Mouse (Mus musculus) forebrain, embryonic 10.5 days (tissue): ENCODE data around the gene Poln. TPM values are rescaled to one million over a fixed set of nuclear protein-coding genes. Genes with fewer than 3 reads are reported as not detected.

Experiments used
- DNase-seq: peaks from one replicate; pipeline ENCODE4 v3.0.0-alpha.2; 2017; ENCODE audit warnings: low spot score; ENCODE audit errors: extremely low spot score
- H3K27ac ChIP-seq: fragments of 300-500 bp; sonication (generic); 2 replicates; pipeline ENCODE4 v1.5.1; 2016; ENCODE audit warnings: mild to moderate bottlenecking
- H3K27me3 ChIP-seq: fragments of 300-500 bp; sonication (generic); 2 replicates; pipeline ENCODE4 v1.6.1; 2016; ENCODE audit warnings: mild to moderate bottlenecking; ENCODE audit not compliant: poor library complexity, severe bottlenecking
- H3K36me3 ChIP-seq: fragments of 300-500 bp; sonication (generic); replicated peaks from 2 replicates; pipeline ENCODE4 v1.6.1; 2016; ENCODE audit warnings: mild to moderate bottlenecking, moderate library complexity
- H3K4me1 ChIP-seq: fragments of 300-500 bp; sonication (generic); 2 replicates; pipeline ENCODE4 v1.6.1; 2016
- H3K4me3 ChIP-seq: fragments of 300-500 bp; sonication (generic); 2 replicates; pipeline ENCODE4 v1.5.1; 2016; ENCODE audit warnings: mild to moderate bottlenecking, moderate library complexity
- H3K9me3 ChIP-seq: fragments of 300-500 bp; sonication (generic); 2 replicates; pipeline ENCODE4 v1.6.1; 2016; ENCODE audit warnings: mild to moderate bottlenecking, moderate library complexity
- WGBS: fragments of 180-500 bp; shearing (Covaris S2); methylation state at CpG from one replicate; pipeline ENCODE4 v1.1.7; 2016; 5-methylcytosine and 5-hydroxymethylcytosine counted together
- polyA plus RNA-seq: library from polyadenylated mRNA; unstranded; fragments of >200 nt; fragmentation: Nextera tagmentation; extraction: Ambion mirVana; gene quantifications from 2 replicates; pipeline ENCODE4 v1.2.1, GENCODE M21; 2016

Poln gene
- polyA plus RNA-seq, 1 experiment from 2014 or later = 0.77 TPM

DNA sequence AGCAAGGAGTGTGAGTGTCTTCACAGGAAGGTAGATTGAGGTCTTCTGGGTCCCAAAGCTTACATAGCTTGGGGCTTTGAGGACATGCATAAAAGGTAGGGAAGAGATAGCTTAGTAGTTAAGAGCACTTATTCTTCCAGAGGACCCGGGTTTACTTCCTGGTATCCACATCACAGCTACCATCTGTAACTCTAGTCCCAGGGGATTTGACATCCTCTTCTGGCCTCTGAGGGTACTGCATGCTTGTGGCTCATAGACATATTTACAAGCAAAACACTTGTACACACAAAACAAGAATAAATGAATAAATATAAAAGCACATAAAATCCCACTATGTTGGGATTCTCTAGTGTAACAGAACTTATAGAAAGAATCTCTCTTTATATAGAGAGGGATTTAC, 154.6 kb downstream of the Poln start:
- H3K4me3 ChIP-seq = no peak overlapping the region
- 60% methylated on average over 1 of the region's 1 CpGs for WGBS
- H3K36me3 ChIP-seq = no peaks in the 10 kb centered on the region
- H3K27me3 ChIP-seq = no peaks in the 10 kb centered on the region
- no peaks in the 10 kb centered on the region for H3K9me3 ChIP-seq
- no peaks in the 10 kb centered on the region for H3K4me1 ChIP-seq
- H3K27ac ChIP-seq = no peak overlapping the region
- no peak for DNase-seq

DNA sequence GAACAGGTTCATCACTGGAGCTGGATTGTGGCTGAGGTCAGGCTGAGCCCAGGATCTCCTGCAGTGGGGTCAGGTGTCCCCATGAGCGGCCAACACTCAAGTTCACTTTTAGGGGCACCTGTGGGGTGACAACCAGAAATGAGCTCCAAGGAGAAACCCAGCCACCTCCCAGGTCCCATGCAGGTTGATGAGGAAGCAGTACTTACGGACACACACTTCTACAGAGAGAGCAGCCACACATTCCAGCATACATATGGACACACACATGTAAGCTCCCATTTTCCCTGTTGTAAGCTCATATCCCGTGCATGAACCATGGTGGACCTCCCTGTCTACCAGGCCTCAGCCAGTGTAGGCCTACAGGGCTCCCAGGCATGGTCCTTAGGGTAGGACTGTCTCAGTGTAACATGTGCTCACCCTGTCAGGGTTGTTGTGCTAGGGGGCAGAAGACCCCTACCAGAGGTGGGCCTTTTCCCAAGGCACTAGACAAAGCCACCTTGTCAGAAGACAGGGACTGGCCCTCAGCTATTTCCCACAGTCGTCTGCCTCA, 161.8 kb downstream of the Poln start:
- no peak overlapping the region for H3K27ac ChIP-seq
- 82% methylated on average over 4 of the region's 4 CpGs for WGBS
- peaks cover 1% of the 10 kb centered on the region for H3K36me3 ChIP-seq
- H3K4me1 ChIP-seq = peaks cover 2% of the 10 kb centered on the region; the same call in 1 of the 2 replicates
- no peaks in the 10 kb centered on the region for H3K9me3 ChIP-seq
- DNase-seq = no peak
- H3K27me3 ChIP-seq = no peaks in the 10 kb centered on the region
- H3K4me3 ChIP-seq = no peak overlapping the region

DNA sequence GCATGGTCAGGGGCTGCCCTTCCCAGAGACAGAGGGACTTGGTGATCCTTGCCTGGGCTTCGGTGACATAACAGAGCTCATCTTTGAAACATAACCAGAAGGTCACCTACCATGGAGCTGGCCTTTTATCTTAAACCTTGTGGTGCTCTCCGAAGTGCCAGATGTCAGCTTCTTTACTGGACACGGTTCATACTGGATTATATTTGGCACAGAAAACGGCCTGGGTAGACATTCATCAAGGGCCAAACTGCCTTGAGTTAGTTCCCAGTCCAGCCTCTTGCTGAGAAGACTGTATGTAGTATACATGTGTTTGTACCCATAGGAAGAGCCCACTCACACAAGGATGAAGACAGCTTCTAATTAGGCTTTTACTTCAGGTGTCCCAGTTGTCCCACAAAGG, 162.4 kb downstream of the Poln start:
- DNase-seq = no peak
- H3K9me3 ChIP-seq = no peaks in the 10 kb centered on the region
- no peaks in the 10 kb centered on the region for H3K27me3 ChIP-seq
- 94% methylated on average over 4 of the region's 4 CpGs for WGBS
- H3K36me3 ChIP-seq = peaks cover 8% of the 10 kb centered on the region
- H3K4me1 ChIP-seq = peaks cover 3% of the 10 kb centered on the region; the same call in 1 of the 2 replicates
- no peak overlapping the region for H3K4me3 ChIP-seq
- H3K27ac ChIP-seq = no peak overlapping the region

DNA sequence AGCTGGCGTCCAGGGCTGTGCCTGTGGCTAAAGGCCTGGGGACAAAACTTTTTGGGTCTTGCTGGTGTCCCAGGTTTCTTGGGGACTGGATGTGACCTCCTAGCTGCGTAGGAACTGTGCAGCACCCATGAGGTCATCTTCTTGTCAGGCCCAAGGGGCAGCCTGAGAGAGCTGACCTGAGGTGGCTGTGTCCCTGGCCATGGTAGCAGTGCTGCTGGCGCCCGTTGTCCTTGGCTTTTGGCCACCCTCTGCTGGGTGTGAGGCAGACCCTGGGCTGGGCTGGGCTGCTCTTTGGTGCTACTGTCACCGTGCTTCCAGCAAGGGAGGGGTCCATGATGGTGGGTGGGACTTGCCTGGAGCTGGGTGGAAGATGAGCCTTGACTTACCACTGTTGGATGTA, 164.6 kb downstream of the Poln start:
- Histone ChIP-seq H3K9me3 (no peaks in the 10 kb centered on the region), H3K36me3 (peaks cover 29% of the 10 kb centered on the region), H3K4me1 (peaks cover 3% of the 10 kb centered on the region; the same call in 1 of the 2 replicates), H3K27ac (no peak overlapping the region), H3K27me3 (no peaks in the 10 kb centered on the region), H3K4me3 (no peak overlapping the region)
- WGBS = 89% methylated on average over 5 of the region's 5 CpGs
- DNase-seq = peak; percentile 12

DNA sequence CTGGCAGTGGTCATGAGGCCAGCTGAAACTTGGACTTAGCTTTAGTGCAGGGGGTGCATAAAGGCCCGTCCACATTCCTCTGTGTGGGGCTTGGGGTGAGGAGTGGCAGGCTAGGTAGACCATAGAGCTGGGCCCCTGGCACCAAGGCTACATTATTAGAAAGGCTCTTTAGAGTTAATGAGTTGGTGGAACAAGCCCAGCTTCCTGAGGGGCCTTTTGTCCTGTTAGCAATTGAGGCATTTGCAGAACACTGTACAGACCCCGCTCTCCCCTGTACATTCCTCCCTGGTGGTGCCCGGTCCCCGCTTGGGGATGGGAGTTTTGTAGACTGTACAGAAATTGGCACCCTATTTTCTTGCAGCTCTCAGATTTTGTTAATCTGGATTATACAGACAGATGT, 166.6 kb downstream of the Poln start:
- no peaks in the 10 kb centered on the region for H3K9me3 ChIP-seq
- peaks cover 19% of the 10 kb centered on the region for H3K27me3 ChIP-seq
- H3K4me3 ChIP-seq = no peak overlapping the region
- H3K36me3 ChIP-seq = peaks cover 34% of the 10 kb centered on the region
- peaks cover 19% of the 10 kb centered on the region for H3K4me1 ChIP-seq
- H3K27ac ChIP-seq = no peak overlapping the region
- 91% methylated on average over 4 of the region's 4 CpGs for WGBS
- DNase-seq = no peak

DNA sequence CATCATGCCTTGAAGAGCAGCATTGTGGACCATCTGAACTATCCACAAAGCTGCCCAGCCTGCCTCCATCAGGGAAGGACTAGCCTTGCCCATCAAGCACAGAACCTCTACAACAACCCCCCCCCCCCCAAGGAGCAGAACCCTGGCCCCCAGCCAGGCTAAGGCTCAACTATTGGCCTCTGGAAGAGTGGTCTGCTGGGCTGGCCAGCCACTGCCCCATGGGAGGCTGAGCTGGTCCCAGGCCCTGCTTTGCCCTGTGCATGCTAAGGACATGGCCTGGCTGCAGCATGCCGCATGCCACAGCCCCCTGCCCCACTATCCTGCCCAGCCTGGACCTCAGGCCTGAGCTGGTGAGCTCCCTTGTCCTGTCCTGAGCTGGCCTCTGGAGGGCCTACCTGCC, 167.8 kb downstream of the Poln start:
- H3K27me3 ChIP-seq = peaks cover 31% of the 10 kb centered on the region
- peaks cover 28% of the 10 kb centered on the region for H3K4me1 ChIP-seq
- DNase-seq = no peak
- WGBS = 88% methylated on average over 1 of the region's 1 CpGs
- H3K27ac ChIP-seq = no peak overlapping the region
- H3K9me3 ChIP-seq = no peaks in the 10 kb centered on the region
- peaks cover 34% of the 10 kb centered on the region for H3K36me3 ChIP-seq
- H3K4me3 ChIP-seq = no peak overlapping the region

DNA sequence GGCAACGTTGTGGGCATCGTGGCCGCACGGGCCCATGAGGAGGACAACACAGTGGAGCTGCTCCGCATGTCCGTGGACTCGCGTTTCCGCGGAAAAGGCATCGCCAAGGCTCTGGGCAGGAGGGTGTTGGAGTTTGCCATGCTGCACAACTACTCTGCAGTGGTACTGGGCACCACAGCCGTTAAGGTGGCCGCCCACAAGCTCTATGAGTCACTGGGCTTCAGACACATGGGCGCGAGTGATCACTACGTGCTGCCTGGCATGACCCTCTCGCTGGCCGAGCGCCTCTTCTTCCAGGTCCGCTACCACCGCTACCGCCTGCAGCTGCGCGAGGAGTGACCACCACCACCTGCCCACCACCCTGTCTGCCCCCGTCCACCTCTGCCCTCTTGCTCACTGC, 168.4 kb downstream of the Poln start:
- Histone ChIP-seq H3K4me1 (peaks cover 34% of the 10 kb centered on the region), H3K36me3 (peaks cover 34% of the 10 kb centered on the region), H3K27me3 (peaks cover 37% of the 10 kb centered on the region), H3K9me3 (no peaks in the 10 kb centered on the region), H3K4me3 (no peak overlapping the region), H3K27ac (no peak overlapping the region)
- 95% methylated on average over 25 of the region's 25 CpGs for WGBS
- no peak for DNase-seq

DNA sequence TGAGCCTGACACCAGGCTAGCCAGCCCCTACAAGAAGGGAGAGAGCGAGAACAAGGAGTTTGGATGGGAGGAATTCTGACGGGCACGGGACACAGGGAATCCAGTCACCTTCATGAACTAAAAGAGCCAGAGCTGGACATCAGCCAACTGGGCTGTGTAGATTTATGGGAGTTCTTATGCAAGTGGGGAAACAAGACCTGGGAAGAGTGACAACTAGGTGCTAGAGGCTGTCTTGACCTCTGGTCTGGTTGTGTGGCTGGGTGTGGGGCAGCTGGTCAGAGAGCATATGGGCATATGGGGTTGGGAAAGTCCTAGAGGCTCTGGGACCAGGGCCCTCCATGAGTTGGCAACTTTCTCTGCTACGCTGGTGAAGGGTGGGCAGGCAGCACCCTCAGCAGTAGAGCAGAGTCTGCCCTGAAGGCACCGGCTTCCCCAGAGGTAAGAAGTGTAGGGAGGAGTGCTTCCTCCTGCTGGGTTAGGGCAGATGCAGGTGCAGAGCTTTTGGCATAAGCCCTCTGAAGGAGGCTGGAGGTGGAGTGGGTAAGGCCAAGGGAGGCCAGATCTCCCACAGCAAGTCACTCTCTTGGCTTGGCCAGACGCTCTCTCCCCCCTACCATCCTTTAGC, 169.7 kb downstream of the Poln start:
- no peak for DNase-seq
- Histone ChIP-seq H3K4me1 (peaks cover 44% of the 10 kb centered on the region), H3K36me3 (peaks cover 34% of the 10 kb centered on the region), H3K4me3 (no peak overlapping the region), H3K27ac (no peak overlapping the region), H3K9me3 (no peaks in the 10 kb centered on the region), H3K27me3 (peaks cover 49% of the 10 kb centered on the region)
- whole genome bisulfite sequencing = 91% methylated on average over 6 of the region's 6 CpGs

DNA sequence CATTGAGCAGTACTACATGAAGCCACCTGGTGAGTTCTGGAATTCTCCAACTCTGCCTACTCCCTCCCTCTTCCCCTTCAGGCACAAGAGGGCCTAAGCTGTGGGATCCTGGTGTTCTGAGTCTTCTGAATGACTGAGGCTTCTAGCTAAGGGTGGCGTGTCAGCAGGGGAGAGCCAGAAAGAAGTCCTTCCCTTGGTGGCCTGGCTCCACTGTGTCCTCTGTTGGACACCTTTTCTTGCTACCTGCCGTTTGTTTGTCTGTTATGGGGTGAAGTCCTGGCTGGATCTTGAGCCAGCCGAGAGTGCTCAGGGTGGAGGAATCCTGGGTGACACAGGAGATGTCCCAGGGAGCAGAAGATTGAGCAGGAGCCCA, 170.8 kb downstream of the Poln start:
- Histone ChIP-seq H3K9me3 (no peaks in the 10 kb centered on the region), H3K4me3 (peak overlapping the region; percentile 80; the same call in 1 of the 2 replicates), H3K27ac (no peak overlapping the region), H3K36me3 (peaks cover 34% of the 10 kb centered on the region), H3K27me3 (peaks cover 57% of the 10 kb centered on the region), H3K4me1 (peaks cover 44% of the 10 kb centered on the region)
- WGBS = 90% methylated on average over 3 of the region's 3 CpGs
- DNase-seq = no peak

DNA sequence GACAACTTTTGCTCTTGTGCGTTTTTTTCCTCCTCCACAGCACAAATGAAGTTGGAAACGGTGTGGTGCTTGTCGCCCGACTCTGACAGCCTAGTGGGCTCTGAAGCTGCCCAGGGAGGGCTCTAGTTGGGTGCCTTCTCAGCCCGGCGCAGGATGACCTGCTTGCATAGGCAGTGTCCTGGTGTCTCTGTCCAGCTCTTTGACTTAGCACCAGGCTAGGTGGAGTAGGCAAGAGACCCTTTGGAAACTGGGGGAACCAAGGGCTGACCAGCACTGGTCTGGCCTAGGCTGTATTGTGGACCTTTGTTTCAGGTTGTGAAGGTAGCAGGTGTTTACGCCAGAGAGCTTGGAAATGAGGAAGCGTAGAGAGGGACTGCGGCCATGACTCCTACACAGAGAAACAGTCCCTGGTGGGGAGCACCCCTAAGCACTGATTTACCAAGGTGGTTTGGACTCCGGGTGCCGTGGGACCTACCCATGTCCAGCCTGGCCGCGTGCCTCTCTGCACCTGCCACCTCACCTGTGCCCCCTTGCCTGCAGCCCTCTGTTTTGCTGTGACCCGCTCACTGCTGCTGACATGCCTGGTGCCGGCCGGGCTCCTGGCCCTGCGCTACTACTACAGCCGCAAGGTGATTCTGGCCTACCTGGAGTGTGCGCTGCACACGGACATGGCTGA, 171.3 kb downstream of the Poln start:
- DNase-seq = no peak
- peaks cover 34% of the 10 kb centered on the region for H3K36me3 ChIP-seq
- no peak overlapping the region for H3K27ac ChIP-seq
- H3K4me3 ChIP-seq = peak overlapping the region; percentile 80
- H3K4me1 ChIP-seq = peaks cover 44% of the 10 kb centered on the region
- no peaks in the 10 kb centered on the region for H3K9me3 ChIP-seq
- peaks cover 57% of the 10 kb centered on the region for H3K27me3 ChIP-seq
- 75% methylated on average over 20 of the region's 20 CpGs for whole genome bisulfite sequencing

DNA sequence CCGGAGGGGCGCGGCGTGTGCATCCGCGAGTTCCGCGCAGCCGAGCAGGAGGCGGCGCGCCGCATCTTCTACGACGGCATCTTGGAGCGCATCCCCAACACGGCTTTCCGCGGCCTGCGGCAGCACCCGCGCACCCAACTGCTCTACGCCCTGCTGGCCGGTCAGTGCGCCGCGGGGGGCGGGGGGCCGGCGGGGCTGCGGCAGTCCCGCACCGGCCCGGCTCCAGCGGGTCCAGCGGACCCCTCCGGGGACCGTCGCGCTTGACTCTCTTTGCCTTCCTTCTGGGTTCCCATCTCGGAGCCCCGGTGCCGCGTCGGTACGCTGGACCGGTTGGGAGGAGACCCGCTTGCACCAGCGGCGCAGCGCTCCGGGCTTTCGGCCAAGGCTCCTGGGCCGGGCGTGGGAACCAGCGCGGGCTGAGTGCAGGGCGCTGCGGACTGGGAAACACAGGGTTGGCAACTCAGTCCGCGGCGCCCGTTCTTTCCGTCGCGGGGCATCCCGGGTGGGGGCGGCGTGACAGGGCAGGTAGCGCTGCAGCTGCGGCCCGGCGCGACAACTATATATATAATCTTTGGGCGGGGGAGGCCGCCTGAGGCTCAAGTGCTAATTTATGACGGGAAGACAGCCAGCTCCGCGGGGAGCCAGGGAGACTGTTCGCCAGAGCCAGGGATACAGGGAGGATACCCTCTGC, 172.1 kb downstream of the Poln start:
- peaks cover 41% of the 10 kb centered on the region for H3K4me1 ChIP-seq
- peaks cover 31% of the 10 kb centered on the region for H3K36me3 ChIP-seq
- peaks cover 57% of the 10 kb centered on the region for H3K27me3 ChIP-seq
- peak overlapping the region; percentile 80 for H3K4me3 ChIP-seq
- peak; percentile 40 for DNase-seq
- WGBS = under 1% methylated on average over 80 of the region's 80 CpGs
- no peaks in the 10 kb centered on the region for H3K9me3 ChIP-seq
- peak overlapping the region; percentile 92 for H3K27ac ChIP-seq

DNA sequence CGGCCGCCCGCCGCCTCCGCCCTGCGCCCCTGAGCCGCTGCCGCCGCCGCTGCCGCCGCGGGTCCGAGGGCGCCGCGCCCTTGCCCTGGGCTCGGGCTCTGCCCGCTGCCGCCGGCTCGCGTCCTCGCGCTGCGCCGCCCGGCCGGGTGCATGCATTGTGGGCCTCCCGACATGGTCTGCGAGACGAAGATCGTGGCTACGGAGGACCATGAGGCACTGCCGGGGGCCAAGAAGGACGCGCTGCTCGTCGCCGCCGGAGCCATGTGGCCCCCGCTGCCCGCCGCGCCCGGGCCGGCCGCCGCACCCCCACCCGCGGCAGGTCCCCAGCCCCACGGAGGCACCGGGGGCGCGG, 172.6 kb downstream of the Poln start:
- Histone ChIP-seq H3K9me3 (no peaks in the 10 kb centered on the region), H3K36me3 (peaks cover 25% of the 10 kb centered on the region), H3K27ac (peak overlapping the region; percentile 92), H3K4me3 (peak overlapping the region; percentile 80), H3K4me1 (peaks cover 41% of the 10 kb centered on the region), H3K27me3 (peaks cover 57% of the 10 kb centered on the region)
- DNase-seq = no peak
- WGBS = under 1% methylated on average over 55 of the region's 55 CpGs
